Mouse (Mus musculus) adrenal gland, postnatal 25 days (tissue): ENCODE data around the gene Nfyb. TPM values are rescaled to one million over a fixed set of nuclear protein-coding genes. Genes with fewer than 3 reads are reported as not detected.

Source experiments
- DNase-seq: peaks from one replicate; pipeline ENCODE4 v3.0.0; 2021; ENCODE audit warnings: mixed read lengths
- long read RNA-seq: library from polyadenylated mRNA; stranded (forward); transcript quantifications from one replicate; pipeline ENCODE4 v2.0.0, GENCODE M21; 2021
- total RNA-seq: library from RNA; stranded (reverse); gene quantifications from 2 replicates; pipeline ENCODE4 v1.2.3, GENCODE M21; 2021

The Nfyb gene
- total RNA-seq: 23.5 and 25.9 TPM in 2 replicates
- long read RNA-seq, transcript Nfyb-204 (8 exons, 2,554 nt): major isoform, 26 of 61 reads
- long read RNA-seq, partial matches to known transcripts: 7 of 61 reads
- long read RNA-seq, other reads (novel, unspliced or antisense): 28 of 61 reads

DNA sequence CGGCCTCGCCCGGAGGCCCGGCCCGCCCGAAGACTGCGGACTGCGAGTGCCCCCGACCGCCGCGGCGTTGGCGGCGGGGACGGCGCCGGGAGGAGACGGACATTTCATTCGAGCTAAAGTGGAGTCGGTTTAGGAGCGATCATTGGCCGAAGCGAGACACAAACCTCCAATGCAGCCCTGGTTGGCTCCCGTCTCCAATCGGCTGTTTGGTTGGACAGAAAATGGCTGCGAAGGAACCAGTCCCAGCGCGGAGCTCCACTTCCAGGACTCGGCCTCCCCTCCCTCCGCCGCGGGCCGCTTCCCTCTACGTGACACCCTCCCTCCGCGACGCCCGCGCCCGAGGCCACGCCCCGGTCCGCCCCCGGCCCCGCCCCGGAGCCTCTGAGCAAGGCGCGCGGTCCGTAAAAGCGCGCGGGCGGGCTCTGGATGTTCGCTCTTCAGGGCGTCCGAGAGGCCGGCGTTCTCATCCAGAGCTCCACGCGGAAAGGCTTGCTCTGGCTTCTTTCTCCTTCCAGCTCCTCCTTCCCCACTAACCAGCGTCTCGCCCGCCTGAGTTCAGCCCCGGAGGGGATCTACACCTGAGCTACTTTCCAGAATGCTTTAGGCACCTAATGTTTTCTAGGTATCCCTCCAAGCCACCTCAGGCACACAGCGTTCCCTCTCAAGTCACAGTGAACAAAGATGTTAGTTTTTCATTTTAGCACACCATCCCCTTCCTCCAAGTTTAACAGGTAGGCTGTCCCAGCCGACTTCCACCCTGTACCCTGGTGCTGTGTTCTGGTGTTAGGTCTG lies at the start of gene Nfyb:
Gene Nfyb (minus strand): TSS at position 305 of the 792 bp plus-strand sequence.
- DNase-seq: peak; percentile 97

DNA sequence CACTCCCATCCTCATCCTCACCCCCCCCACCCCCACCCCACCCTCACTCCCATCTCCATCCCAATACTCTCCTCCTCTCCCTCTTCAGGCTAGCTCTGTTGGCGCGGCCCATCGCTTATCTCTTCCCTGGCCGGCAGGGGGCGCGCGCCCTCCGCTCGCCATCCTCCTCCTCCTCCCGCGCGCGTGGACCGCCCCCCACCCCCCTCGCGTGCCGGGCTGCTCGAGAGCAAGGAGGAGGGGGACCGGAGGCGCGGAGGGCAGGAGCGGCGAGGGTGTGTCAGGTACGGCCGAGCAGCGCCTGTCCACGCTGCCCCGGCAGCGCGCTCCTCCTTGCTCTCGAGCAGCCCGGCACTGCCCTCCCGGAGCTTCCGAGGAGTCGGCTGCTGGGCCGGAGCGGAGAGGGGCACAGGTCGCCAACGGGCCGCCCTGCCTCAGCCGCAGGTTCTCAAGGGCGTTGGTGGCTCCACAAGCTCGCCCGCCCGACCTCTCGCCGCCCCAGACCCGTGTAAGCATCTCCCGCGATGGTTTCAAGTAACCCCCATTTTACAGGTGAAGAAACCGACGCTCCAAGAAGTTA lies 48.0 kb upstream of the Nfyb start:
- peak; percentile 85 for DNase-seq

- no peak for DNase-seq
Measured at GRCm38 (mm10) chr10:82809352-82809751, 45.4 kb upstream of the Nfyb start.

- no peak for DNase-seq
Measured at GRCm38 (mm10) chr10:82808891-82809290, 44.9 kb upstream of the Nfyb start.

- no peak for DNase-seq
Measured at GRCm38 (mm10) chr10:82808155-82808554, 44.2 kb upstream of the Nfyb start.

- DNase-seq: no peak
Measured at GRCm38 (mm10) chr10:82807238-82807637, 43.3 kb upstream of the Nfyb start.

DNA sequence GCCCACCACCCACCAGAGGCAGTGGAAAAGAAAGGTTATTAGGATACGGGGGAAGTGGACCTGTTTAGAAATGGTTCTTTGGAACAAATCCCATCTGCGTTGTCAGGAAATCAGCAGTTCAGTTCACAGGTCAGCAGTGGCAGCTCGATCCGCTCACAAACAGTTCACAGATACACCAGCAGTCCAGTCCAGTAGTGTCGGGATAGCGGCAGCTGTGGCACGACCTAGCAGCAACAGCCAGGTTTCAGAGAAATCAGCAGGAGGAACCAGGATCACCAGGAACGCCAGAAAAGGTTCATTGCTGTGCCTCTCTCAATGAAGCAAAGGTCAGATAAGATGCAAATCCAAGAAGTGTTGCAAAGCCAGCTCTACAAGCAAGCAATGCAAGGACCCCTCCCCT lies 42.5 kb upstream of the Nfyb start:
- no peak for DNase-seq

GRCm38 (mm10) chr10:82805111-82805510 lies 41.2 kb upstream of the Nfyb start:
- DNase-seq: no peak

DNA sequence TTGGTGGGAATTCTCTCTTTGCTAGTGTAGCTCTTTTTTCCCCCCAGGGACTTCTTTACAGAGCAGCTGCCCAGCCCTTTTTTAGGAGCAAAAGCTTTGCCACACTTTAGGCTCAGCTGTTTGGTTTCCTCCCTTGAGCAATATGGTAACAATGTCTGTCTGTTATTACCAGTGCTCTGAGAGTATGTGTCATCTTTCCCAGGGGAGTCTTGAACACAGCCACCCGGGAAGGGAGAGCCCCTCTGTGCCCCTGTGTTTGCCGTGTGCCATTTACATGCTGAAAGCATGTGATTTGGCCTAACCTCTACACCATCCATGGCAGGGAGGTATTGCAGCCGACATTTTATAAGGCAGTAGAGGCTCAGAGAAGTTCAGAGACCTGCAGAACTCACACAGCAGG lies 40.5 kb upstream of the Nfyb start:
- DNase-seq: no peak

DNA sequence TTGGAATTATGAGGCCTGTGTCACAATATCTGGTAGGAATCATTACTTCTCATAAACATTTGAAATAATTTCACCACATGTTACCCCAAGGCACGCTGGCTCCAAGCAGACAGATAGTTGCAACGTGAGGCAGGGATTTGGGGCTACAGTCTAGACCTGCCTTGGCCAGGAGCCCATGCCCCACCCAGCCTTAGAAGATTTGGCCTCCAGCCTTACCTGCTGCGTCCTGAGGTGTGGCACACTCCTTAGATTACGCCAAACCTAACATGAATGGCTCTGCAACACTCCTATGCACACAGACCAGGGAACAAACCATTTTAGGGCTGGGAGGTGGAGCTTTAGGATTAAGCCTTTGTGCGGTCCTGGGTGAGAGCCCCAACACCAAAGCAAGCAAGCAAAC lies 36.1 kb upstream of the Nfyb start:
- no peak for DNase-seq

DNA sequence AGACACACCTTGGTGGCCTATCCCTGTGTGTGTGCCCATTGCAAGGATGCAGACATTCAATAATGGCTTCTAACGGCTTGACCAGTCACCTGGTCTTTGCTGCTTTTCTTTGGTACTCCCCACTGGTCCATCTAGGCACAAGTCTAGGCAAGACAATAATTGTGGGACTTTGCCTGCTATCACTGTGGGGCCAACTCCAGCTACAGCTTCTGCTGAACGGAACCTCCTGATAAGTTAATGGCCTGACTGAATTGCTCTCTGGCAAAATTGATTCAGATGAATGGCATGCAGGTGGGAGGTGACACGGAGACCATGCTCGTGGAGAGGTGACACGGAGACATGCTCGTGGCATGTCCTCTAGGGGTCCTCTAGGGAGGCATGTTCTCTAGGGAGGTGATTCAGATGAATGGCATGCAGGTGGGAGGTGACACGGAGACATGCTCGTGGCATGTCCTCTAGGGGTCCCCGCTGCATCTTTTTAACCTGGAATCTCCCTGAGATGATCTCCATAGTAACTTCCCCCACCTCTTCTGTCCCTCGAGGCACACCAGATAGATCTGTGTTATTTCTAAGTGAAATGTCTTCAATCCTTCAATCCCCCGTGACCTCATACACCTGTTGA lies 34.5 kb upstream of the Nfyb start:
- no peak for DNase-seq

DNA sequence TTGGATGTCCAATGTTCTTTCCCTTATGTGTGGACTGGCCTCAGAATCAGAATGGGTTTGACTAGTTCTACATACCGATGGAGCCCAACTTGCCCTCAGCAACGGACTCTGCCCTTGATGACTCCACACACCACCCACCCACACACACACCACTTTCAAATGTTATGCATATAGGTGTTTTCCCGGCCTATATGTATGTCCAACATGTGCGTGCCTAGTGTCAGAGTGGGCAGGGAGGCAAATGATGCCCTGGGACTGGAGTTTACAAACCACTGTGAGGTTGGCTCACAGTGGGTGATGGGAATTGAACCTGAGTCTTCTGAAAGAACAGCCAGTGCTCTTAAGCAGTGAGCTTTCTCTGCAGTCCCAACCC lies 33.2 kb upstream of the Nfyb start:
- DNase-seq: no peak

- no peak for DNase-seq
Measured at GRCm38 (mm10) chr10:82796471-82797118, 32.7 kb upstream of the Nfyb start.

- no peak for DNase-seq
Measured at GRCm38 (mm10) chr10:82795767-82796166, 31.8 kb upstream of the Nfyb start.

DNA sequence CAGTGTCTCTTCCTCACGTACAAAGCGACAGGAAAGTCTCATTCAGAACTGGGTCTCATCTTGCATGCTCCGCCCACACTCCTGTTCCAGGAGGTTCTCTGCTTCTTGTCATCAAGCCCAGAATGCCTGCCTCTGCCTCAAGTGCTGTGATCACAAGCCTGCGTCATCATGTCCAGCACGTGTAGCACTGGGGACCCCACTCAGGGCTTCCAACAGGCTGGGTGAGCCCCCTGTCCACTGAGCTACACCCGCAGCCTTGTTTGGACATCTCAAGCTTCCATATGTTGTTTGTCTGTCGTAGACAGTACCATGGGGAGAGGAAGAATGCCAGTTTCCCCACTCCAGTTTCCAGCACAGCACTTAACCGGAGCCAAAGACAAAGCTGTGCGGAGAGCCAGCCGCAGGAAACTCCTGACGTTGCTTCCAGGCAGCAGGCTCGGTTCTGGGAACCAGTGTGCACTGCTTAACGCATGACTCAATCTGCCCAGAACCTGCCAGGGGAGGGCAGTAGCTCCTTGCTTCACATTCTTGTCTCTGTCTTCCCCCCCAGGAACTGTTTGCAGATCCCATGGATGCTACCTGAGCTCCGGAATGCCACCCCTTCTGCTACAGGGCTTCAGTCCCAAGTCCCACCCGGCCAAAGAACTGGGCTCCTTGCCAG lies 31.3 kb upstream of the Nfyb start:
- peak; percentile 61 for DNase-seq

GRCm38 (mm10) chr10:82792311-82792710 lies 28.4 kb upstream of the Nfyb start:
- no peak for DNase-seq

GRCm38 (mm10) chr10:82791713-82792112 lies 27.8 kb upstream of the Nfyb start:
- no peak for DNase-seq

DNA sequence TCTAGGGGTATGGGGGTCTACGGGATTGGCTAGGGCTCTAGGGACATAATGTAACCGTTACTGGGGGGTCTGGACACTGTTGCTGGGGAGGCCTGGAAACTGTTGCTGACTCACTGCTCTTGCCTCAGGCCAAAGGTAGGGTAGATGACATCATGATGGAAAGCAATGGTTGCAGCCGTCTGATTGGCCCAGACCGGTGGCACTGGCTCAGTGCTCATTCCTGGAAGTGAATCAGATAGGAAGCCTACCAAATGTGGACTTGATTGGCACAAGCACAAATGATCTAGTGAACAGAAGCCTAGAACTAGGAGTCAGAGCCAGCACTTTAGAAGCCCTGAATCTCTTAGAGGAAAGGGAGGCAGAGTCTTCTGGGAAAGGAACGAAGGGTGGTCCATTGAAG lies 26.6 kb upstream of the Nfyb start:
- DNase-seq: no peak

DNA sequence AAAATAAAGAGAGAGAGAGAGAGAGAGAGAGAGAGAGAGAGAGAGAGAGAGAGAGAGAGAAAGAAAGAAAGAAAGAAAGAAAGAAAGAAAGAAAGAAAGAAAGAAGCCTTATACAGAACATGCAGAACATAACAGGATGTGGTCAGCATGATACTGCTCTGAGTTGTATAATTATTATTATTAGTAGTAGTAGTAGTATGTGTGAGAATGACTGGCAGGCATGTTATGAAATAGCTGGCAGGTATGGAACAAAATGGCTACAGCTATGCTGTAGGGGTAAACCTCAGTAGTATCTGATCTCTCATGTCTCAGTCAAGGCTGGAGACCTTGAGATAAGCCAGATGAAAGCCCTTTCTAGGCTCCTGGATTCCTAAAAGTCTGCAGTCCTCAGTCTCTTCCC lies 25.2 kb upstream of the Nfyb start:
- no peak for DNase-seq

- no peak for DNase-seq
Measured at GRCm38 (mm10) chr10:82782472-82782871, 18.5 kb upstream of the Nfyb start.

DNA sequence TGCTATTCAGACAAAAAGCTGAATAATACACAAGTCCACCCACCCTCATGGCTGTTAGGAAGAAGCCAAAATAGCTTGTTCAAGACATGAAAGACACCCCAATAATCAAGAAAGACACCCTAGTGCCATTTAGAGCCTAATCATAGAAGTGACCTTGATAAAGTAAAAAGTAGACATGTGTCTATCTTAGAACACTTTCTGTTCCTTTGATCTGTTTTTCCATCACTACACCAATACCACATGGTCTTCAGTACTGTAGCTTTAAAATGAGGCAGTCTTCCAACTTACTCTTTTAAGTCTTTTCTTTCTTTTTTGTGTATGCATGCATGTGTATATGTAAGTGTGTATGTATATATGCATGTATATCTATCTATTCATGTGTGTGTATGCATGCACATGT lies 16.9 kb upstream of the Nfyb start:
- DNase-seq: no peak

DNA sequence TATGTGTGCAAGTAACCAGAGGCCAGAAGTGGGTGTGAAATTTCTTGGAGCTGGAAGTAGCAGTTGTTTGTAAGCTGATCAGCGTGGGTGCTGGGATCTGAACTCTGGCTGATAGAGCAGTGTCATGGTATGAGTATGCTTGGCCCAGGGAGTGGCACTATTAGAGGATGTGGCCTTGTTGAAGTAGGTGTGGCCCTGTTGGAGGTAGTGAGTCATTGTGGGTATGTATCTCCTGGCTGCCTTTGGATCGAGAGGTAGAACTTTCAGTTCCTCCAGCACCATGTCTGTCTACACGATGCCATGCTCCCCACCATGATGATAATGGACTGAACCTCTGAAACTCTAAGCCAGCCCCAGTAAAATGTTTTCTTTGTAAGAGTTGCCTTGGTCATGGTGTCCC lies 16.4 kb upstream of the Nfyb start:
- no peak for DNase-seq
